Mouse (Mus musculus): ENCODE data around the gene Rcn3. TPM values are rescaled to one million over a fixed set of nuclear protein-coding genes. Genes with fewer than 3 reads are reported as not detected.

Gene Rcn3
- total RNA-seq, 2 experiments from 2014 or later: 7.5 to 11.7 TPM

GRCm38 (mm10) chr7:45072230-45072629 lies 19.8 kb downstream of the Rcn3 start:
- peak; percentile 65 for TF ChIP-seq CTCF (conservative IDR thresholded peaks at IDR 0.05)
- Histone ChIP-seq H3K27ac (no peak overlapping the region), H3K4me3 (no peak overlapping the region)
- no peak for DNase-seq (ENCODE audit: low spot score in 2 of 2)

GRCm38 (mm10) chr7:45069671-45070070 lies 22.4 kb downstream of the Rcn3 start:
- Histone ChIP-seq H3K4me3 (no peak overlapping the region), H3K27ac (no peak overlapping the region)
- no peak for TF ChIP-seq CTCF (conservative IDR thresholded peaks at IDR 0.05)
- DNase-seq (ENCODE audit: low spot score in 2 of 2): no peak

- TF ChIP-seq CTCF (conservative IDR thresholded peaks at IDR 0.05): peak; percentile 81
- no peak overlapping the region for H3K27ac ChIP-seq
- H3K4me3 ChIP-seq: no peak overlapping the region
- DNase-seq (ENCODE audit: low spot score in 2 of 2): no peak
These were observed 24.1 kb downstream of the Rcn3 start for GRCm38 (mm10) chr7:45068000-45068318.

GRCm38 (mm10) chr7:45067190-45067999 lies 24.6 kb downstream of the Rcn3 start:
- no peak for TF ChIP-seq CTCF (conservative IDR thresholded peaks at IDR 0.05)
- H3K4me3 ChIP-seq: no peak overlapping the region
- DNase-seq (ENCODE audit: low spot score in 2 of 2): no peak
- no peak overlapping the region for H3K27ac ChIP-seq

- TF ChIP-seq CTCF (conservative IDR thresholded peaks at IDR 0.05): peak; percentile 53
- H3K4me3 ChIP-seq: peak within 1 kb of the TSS; percentile 90
- DNase-seq (ENCODE audit: low spot score in 2 of 2): peak; percentile 95 to 96
- peak within 1 kb of the TSS; percentile 97 for H3K27ac ChIP-seq
These were observed 29.7 kb downstream of the Rcn3 start, which contains the start of the genes Nosip and Prrg2 for GRCm38 (mm10) chr7:45062239-45062835. Gene Nosip, plus strand, starts transcription at chr7:45062429. Gene Prrg2, minus strand, starts transcription at chr7:45062677.

GRCm38 (mm10) chr7:45061532-45062075 lies 30.4 kb downstream of the Rcn3 start:
- DNase-seq (ENCODE audit: low spot score in 2 of 2): no peak
- Histone ChIP-seq H3K4me3 (peak overlapping the region; percentile 90), H3K27ac (peak overlapping the region; percentile 97)
- no peak for TF ChIP-seq CTCF (conservative IDR thresholded peaks at IDR 0.05)

- no peak for TF ChIP-seq CTCF (conservative IDR thresholded peaks at IDR 0.05)
- no peak overlapping the region for H3K27ac ChIP-seq
- no peak overlapping the region for H3K4me3 ChIP-seq
- DNase-seq (ENCODE audit: low spot score in 2 of 2): no peak
These were observed 31.3 kb downstream of the Rcn3 start for GRCm38 (mm10) chr7:45060632-45061122.

- DNase-seq (ENCODE audit: low spot score in 2 of 2): no peak
- H3K27ac ChIP-seq: peak overlapping the region; percentile 72
- no peak for TF ChIP-seq CTCF (conservative IDR thresholded peaks at IDR 0.05)
These were observed 33.1 kb downstream of the Rcn3 start for GRCm38 (mm10) chr7:45058607-45059571.

GRCm38 (mm10) chr7:45056972-45057348 lies 35.1 kb downstream of the Rcn3 start:
- H3K27ac ChIP-seq: no peak overlapping the region
- TF ChIP-seq CTCF (conservative IDR thresholded peaks at IDR 0.05): no peak
- H3K4me3 ChIP-seq: no peak overlapping the region
- no peak for DNase-seq (ENCODE audit: low spot score in 2 of 2)

More at GRCm38 (mm10) chr7:45058607-45059571, 33.1 kb downstream of the Rcn3 start:
- no peak overlapping the region for H3K4me3 ChIP-seq

- no peak for TF ChIP-seq CTCF (conservative IDR thresholded peaks at IDR 0.05)
- Histone ChIP-seq H3K4me3 (no peak overlapping the region), H3K27ac (no peak overlapping the region)
- DNase-seq (ENCODE audit: low spot score in 2 of 2): no peak
These were observed 35.6 kb downstream of the Rcn3 start for GRCm38 (mm10) chr7:45056329-45056971.

GRCm38 (mm10) chr7:45053931-45054510 lies 38.0 kb downstream of the Rcn3 start:
- H3K4me3 ChIP-seq: peak overlapping the region; percentile 84
- no peak for TF ChIP-seq CTCF (conservative IDR thresholded peaks at IDR 0.05)
- peak; percentile 87 to 97 for DNase-seq (ENCODE audit: low spot score in 2 of 2)
- H3K27ac ChIP-seq: peak overlapping the region; percentile 99

Data from layer of hippocampus, adult 2 months (tissue).